In the genomic region with DNA sequence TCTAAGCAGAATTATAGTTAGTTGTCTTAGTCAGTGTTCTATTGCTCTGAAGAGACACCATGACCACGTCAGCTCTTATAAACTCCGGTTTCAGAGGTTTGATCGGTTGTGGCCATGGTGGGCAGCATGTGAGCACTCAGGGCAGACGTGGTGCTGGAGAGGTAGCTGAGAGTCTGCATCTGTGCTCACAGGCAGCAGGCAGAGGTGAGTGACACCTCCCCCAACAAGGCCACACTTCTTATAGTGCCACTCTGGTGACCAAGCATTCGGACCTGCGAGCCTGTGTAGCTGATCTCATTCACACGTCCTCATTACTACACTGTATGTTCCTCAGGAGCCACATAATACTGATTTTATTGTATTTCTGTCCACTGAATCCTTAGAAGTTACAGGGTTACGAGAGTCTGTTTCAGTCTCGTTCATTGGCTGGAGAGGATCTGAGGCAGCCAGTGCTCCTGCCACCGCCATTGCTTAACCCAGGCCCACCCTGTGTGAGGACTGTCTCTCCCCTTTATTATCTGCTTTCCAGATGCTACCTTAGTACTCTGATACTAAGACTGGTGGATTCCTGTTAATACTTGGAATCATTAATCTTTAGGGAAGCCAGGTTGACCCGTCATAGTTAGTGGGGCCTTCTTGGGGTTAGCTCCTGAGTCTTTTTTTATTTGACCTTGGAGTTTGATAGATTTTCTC, we compare ENCODE assay signal across 22 mouse cellular contexts.
DNase-seq lines count a peak whose midpoint lies in the region; ATAC-seq and TF ChIP-seq lines count a peak whose summit lies in the region.
"Had no signal": no experiment of that assay in that cellular context is flagged by ENCODE, and none has a peak within 500 bp of the region (broad histone marks: within the 10 kb centered on the region; RNA-seq: fewer than 3 reads in every experiment).

No protein-coding gene starts in this region.

- H3K36me3 ChIP-seq in hindbrain, embryonic 13.5 days: no peaks in the 10 kb centered on the region
- no peaks in the 10 kb centered on the region for H3K36me3 ChIP-seq in hindbrain, postnatal 0 days (ENCODE audit: insufficient read depth, low read length)
- H3K36me3 ChIP-seq in limb, embryonic 11.5 days (ENCODE audit: control insufficient read depth, insufficient read depth, low read length): no peaks in the 10 kb centered on the region; the same call in 1 of the 2 replicates
- no peaks in the 10 kb centered on the region for H3K36me3 ChIP-seq in limb, embryonic 10.5 days
- no peaks in the 10 kb centered on the region for H3K36me3 ChIP-seq in neural tube, embryonic 14.5 days (ENCODE audit: control insufficient read depth, insufficient read depth, low read length)
- H3K36me3 ChIP-seq in liver, embryonic 14.5 days (replicated peaks; ENCODE audit: control insufficient read depth, insufficient read depth, low read depth): no peaks in the 10 kb centered on the region
- H3K36me3 ChIP-seq: neural tube, embryonic 12.5 days had no signal

- no peak overlapping the region for H3K9ac ChIP-seq in hindbrain, embryonic 13.5 days
- H3K9ac ChIP-seq in hindbrain, postnatal 0 days (replicated peaks; ENCODE audit: low read length): no peak overlapping the region
- no peak overlapping the region for H3K9ac ChIP-seq in limb, embryonic 11.5 days (ENCODE audit: low read length)
- no peak overlapping the region for H3K9ac ChIP-seq in neural tube, embryonic 14.5 days (replicated peaks; ENCODE audit: low read depth, low read length)
- no peak overlapping the region for H3K9ac ChIP-seq in liver, embryonic 14.5 days (replicated peaks)
- H3K9ac ChIP-seq: neural tube, embryonic 12.5 days had no signal

- no peak for TF ChIP-seq CTCF in hindbrain, postnatal 0 days (IDR thresholded peaks at IDR 0.05; ENCODE audit: low read depth)
- TF ChIP-seq CTCF in liver, embryonic 14.5 days (IDR thresholded peaks at IDR 0.05; ENCODE audit: low read depth): no peak

- intact Hi-C loops in left cerebral cortex, postnatal 14 days (cut with DNase I): no loop called here

- DNase-seq in hindbrain, postnatal 0 days (ENCODE audit: low spot score): no peak
- no peak for DNase-seq in limb, embryonic 11.5 days (ENCODE audit: low spot score)
- no peak for DNase-seq in limb, embryonic 10.5 days (ENCODE audit: low spot score)
- DNase-seq in neural tube, embryonic 10.5 days (ENCODE audit: extremely low spot score, low spot score): no peak
- DNase-seq in liver, embryonic 14.5 days (ENCODE audit: low read depth in 3 of 3, low spot score in 3 of 3): no peak
- DNase-seq in left cerebral cortex, postnatal 14 days (ENCODE audit: low spot score in 2 of 2): no peak
- DNase-seq: adrenal gland, postnatal 36 days; B cell, adult 2 months; cerebellum, adult 11-12 months; cerebellum, postnatal 14 days; gastrocnemius, postnatal 36 days; heart, postnatal 4 days; right cerebral cortex, postnatal 14 days; spleen, adult 18-20 months; thymus, adult 18-20 months; thymus, postnatal 4 days had no signal

- no peak for TF ChIP-seq EP300 in liver, embryonic 14.5 days (IDR thresholded peaks at IDR 0.05; ENCODE audit: low read depth)

- no peak overlapping the region for H3K4me3 ChIP-seq in hindbrain, embryonic 13.5 days
- no peak overlapping the region for H3K4me3 ChIP-seq in hindbrain, postnatal 0 days (ENCODE audit: low read length)
- no peak overlapping the region for H3K4me3 ChIP-seq in limb, embryonic 11.5 days (ENCODE audit: low read depth, low read length)
- H3K4me3 ChIP-seq in limb, embryonic 10.5 days: no peak overlapping the region
- no peak overlapping the region for H3K4me3 ChIP-seq in neural tube, embryonic 14.5 days (ENCODE audit: low read depth, low read length)
- no peak overlapping the region for H3K4me3 ChIP-seq in liver, embryonic 14.5 days (ENCODE audit: insufficient read depth in 1 of 2, low read depth in 2 of 2, low read length in 2 of 2)
- H3K4me3 ChIP-seq: neural tube, embryonic 12.5 days had no signal

- peaks cover 76% of the 10 kb centered on the region for H3K4me1 ChIP-seq in hindbrain, embryonic 13.5 days (replicated peaks)
- H3K4me1 ChIP-seq in hindbrain, postnatal 0 days (ENCODE audit: insufficient read depth, low read length): peaks cover 11% of the 10 kb centered on the region
- H3K4me1 ChIP-seq in limb, embryonic 11.5 days (ENCODE audit: control insufficient read depth, insufficient read depth, low read length): peaks cover 10% of the 10 kb centered on the region
- H3K4me1 ChIP-seq in limb, embryonic 10.5 days: peaks cover 25% of the 10 kb centered on the region
- H3K4me1 ChIP-seq in neural tube, embryonic 14.5 days (ENCODE audit: control insufficient read depth, insufficient read depth, low read length): peaks cover 29% of the 10 kb centered on the region; the same call in 1 of the 2 replicates
- peaks cover 19 to 47% of the 10 kb centered on the region in 2 experiments for H3K4me1 ChIP-seq in liver, embryonic 14.5 days (replicated peaks; ENCODE audit: control insufficient read depth in 2 of 2, insufficient read depth in 2 of 2, low read length in 1 of 2)

- no peak for ATAC-seq in hindbrain, embryonic 13.5 days (ENCODE audit: low FRiP score)
- no peak for ATAC-seq in hindbrain, postnatal 0 days
- 0 out of 2 replicates have a peak, but pooled peaks have one; percentile 39 for ATAC-seq in limb, embryonic 11.5 days (ENCODE audit: insufficient number of reproducible peaks, low FRiP score, low TSS enrichment, low read depth)
- no peak for ATAC-seq in neural tube, embryonic 14.5 days (ENCODE audit: low read depth)
- peak; percentile 44 for ATAC-seq in liver, embryonic 14.5 days (ENCODE audit: insufficient read depth)
- ATAC-seq: forebrain, embryonic 16.5 days; lung, postnatal 0 days had no signal

- WGBS in hindbrain, embryonic 13.5 days: 75% methylated on average over 11 of the region's 11 CpGs
- 77% methylated on average over 11 of the region's 11 CpGs for WGBS in hindbrain, postnatal 0 days
- 66% methylated on average over 11 of the region's 11 CpGs for WGBS in limb, embryonic 11.5 days
- WGBS in limb, embryonic 10.5 days: 84% methylated on average over 11 of the region's 11 CpGs
- 65% methylated on average over 11 of the region's 11 CpGs for WGBS in neural tube, embryonic 14.5 days
- WGBS in liver, embryonic 14.5 days (ENCODE audit: insufficient replicate concordance): 68% methylated on average over 11 of the region's 11 CpGs

- peak overlapping the region; percentile 58 for H3K27ac ChIP-seq in hindbrain, embryonic 13.5 days
- no peak overlapping the region for H3K27ac ChIP-seq in hindbrain, postnatal 0 days
- no peak overlapping the region for H3K27ac ChIP-seq in limb, embryonic 11.5 days (replicated peaks; ENCODE audit: low read depth, low read length)
- H3K27ac ChIP-seq in limb, embryonic 10.5 days: no peak overlapping the region
- H3K27ac ChIP-seq in neural tube, embryonic 14.5 days (ENCODE audit: low read depth, low read length): 0 out of 2 replicates have a peak overlapping the region, but pooled peaks have one; percentile 28
- H3K27ac ChIP-seq in liver, embryonic 14.5 days: no peak overlapping the region
- H3K27ac ChIP-seq: neural tube, embryonic 12.5 days had no signal

- no peak overlapping the region for H3K4me2 ChIP-seq in hindbrain, embryonic 13.5 days
- H3K4me2 ChIP-seq in hindbrain, postnatal 0 days (ENCODE audit: low read depth, low read length): no peak overlapping the region
- no peak overlapping the region for H3K4me2 ChIP-seq in limb, embryonic 11.5 days (ENCODE audit: low read depth, severe bottlenecking)
- H3K4me2 ChIP-seq in neural tube, embryonic 14.5 days (ENCODE audit: low read depth, low read length): no peak overlapping the region
- no peak overlapping the region for H3K4me2 ChIP-seq in liver, embryonic 14.5 days (ENCODE audit: low read depth)
- H3K4me2 ChIP-seq: heart, embryonic 11.5 days; neural tube, embryonic 12.5 days had no signal

- no peaks in the 10 kb centered on the region for H3K27me3 ChIP-seq in hindbrain, embryonic 13.5 days
- no peaks in the 10 kb centered on the region for H3K27me3 ChIP-seq in hindbrain, postnatal 0 days (ENCODE audit: insufficient read depth, low read length)
- no peaks in the 10 kb centered on the region for H3K27me3 ChIP-seq in limb, embryonic 11.5 days (ENCODE audit: control insufficient read depth, insufficient read depth, low read length)
- no peaks in the 10 kb centered on the region for H3K27me3 ChIP-seq in limb, embryonic 10.5 days (ENCODE audit: low read depth, poor library complexity, severe bottlenecking)
- H3K27me3 ChIP-seq in neural tube, embryonic 14.5 days (ENCODE audit: control insufficient read depth, insufficient read depth, low read length): no peaks in the 10 kb centered on the region
- no peaks in the 10 kb centered on the region for H3K27me3 ChIP-seq in liver, embryonic 14.5 days (ENCODE audit: control insufficient read depth, insufficient read depth, low read length)
- H3K27me3 ChIP-seq: neural tube, embryonic 12.5 days had no signal

- no peaks in the 10 kb centered on the region for H3K9me3 ChIP-seq in hindbrain, embryonic 13.5 days
- H3K9me3 ChIP-seq in hindbrain, postnatal 0 days (ENCODE audit: low read length): no peaks in the 10 kb centered on the region
- H3K9me3 ChIP-seq in limb, embryonic 11.5 days (ENCODE audit: control insufficient read depth, low read length): no peaks in the 10 kb centered on the region
- no peaks in the 10 kb centered on the region for H3K9me3 ChIP-seq in limb, embryonic 10.5 days (replicated peaks)
- H3K9me3 ChIP-seq in neural tube, embryonic 14.5 days (ENCODE audit: control insufficient read depth, low read length): no peaks in the 10 kb centered on the region
- H3K9me3 ChIP-seq in liver, embryonic 14.5 days (ENCODE audit: control insufficient read depth, low read length): no peaks in the 10 kb centered on the region
- H3K9me3 ChIP-seq: neural tube, embryonic 12.5 days had no signal

Comparison
In these comparisons a context has a peak if more than half of its experiments do, and no peak if none do; other contexts are left out.
1. H3K27ac ChIP-seq: peak in hindbrain, embryonic 13.5 days (single experiment) and neural tube, embryonic 14.5 days (single experiment); none in hindbrain, postnatal 0 days (single experiment), limb, embryonic 11.5 days (single experiment), limb, embryonic 10.5 days (single experiment) and liver, embryonic 14.5 days (single experiment).
2. ATAC-seq: peak in limb, embryonic 11.5 days (single experiment) and liver, embryonic 14.5 days (single experiment); none in hindbrain, embryonic 13.5 days (single experiment), hindbrain, postnatal 0 days (single experiment) and neural tube, embryonic 14.5 days (single experiment).